Mouse (Mus musculus): ENCODE data around the gene Fuca1. TPM values are rescaled to one million over a fixed set of nuclear protein-coding genes. Genes with fewer than 3 reads are reported as not detected.

Fuca1 gene
- polyA plus RNA-seq, 1 experiment from 2014 or later = 66.6 TPM

DNA sequence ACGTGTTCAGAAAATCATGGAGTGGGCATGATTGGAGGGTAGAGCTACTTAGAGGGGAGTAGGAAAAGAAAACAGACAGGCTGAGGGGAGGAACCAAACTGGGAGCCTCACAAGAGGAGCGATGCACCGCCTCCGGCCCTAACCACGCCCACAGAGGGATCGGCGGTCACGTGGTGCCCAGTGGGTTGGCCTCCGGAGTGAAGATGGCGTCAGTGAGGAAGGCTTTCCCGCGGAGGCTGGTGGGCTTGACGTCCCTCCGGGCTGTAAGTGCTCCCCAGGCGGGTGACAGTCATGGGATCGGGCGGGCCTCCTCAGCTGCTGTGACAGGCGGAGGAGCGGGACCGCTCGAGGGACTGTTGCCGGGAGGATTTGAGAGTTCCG lies 25.7 kb downstream of the Fuca1 start, which contains the start of gene Hmgcl:
Gene Hmgcl, plus strand, starts transcription at position 171 of the 381 bp plus-strand sequence.
- Histone ChIP-seq H3K36me3 (peaks cover 11% of the 10 kb centered on the region), H3K4me2 (peak within 1 kb of the TSS; percentile 81), H3K9ac (peak within 1 kb of the TSS; percentile 80), H3K4me3 (peak within 1 kb of the TSS; percentile 84), H3K27me3 (no peaks in the 10 kb centered on the region), H3K4me1 (peaks cover 15% of the 10 kb centered on the region), H3K9me3 (no peaks in the 10 kb centered on the region), H3K27ac (peak within 1 kb of the TSS; percentile 34; the same call in 1 of the 2 replicates)
- ATAC-seq (ENCODE audit: insufficient number of reproducible peaks, insufficient read depth, low FRiP score, low TSS enrichment, low read depth) = peak; percentile 83; the same call in 1 of the 2 replicates
- 0% methylated on average over 23 of the region's 23 CpGs for WGBS

DNA sequence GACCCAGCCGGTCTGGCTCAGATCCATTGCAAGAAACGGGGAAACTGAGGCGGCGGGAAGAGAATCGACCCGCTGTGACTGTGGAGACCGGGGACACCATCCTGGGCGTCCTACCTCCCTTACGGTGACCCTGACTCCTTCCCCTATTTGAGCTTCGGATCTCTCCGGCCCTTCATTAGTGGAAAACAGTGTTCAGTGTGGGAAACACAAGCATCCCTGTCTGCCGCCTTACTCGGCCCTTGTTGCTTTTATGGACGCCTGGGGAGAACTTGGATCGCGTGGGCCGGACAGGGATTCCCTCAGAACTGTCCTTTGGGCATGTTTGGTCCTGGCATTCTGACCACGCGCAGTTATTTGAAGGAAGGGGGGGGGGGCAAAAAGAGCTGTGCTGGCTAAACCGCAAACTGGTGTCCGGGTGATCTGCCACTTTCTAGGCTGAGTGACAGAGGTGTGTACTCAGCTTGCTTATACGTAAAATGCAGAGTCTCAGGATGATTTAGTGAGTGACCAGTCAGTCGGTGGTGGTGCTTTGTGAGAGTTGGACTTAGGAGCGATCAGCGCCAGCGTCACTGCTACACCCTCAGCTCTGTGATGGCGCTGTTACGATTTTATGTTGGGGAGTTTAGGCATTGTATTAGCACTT lies 26.2 kb downstream of the Fuca1 start:
- H3K9me3 ChIP-seq = no peaks in the 10 kb centered on the region
- H3K4me2 ChIP-seq = peak overlapping the region; percentile 81
- peak overlapping the region; percentile 34; the same call in 1 of the 2 replicates for H3K27ac ChIP-seq
- H3K4me1 ChIP-seq = peaks cover 15% of the 10 kb centered on the region
- peak overlapping the region; percentile 80 for H3K9ac ChIP-seq
- 1% methylated on average over 28 of the region's 28 CpGs for WGBS
- H3K27me3 ChIP-seq = no peaks in the 10 kb centered on the region
- ATAC-seq (ENCODE audit: insufficient number of reproducible peaks, insufficient read depth, low FRiP score, low TSS enrichment, low read depth) = 0 out of 2 replicates have a peak, but pooled peaks have one; percentile 15
- peak overlapping the region; percentile 84 for H3K4me3 ChIP-seq
- peaks cover 15% of the 10 kb centered on the region for H3K36me3 ChIP-seq

DNA sequence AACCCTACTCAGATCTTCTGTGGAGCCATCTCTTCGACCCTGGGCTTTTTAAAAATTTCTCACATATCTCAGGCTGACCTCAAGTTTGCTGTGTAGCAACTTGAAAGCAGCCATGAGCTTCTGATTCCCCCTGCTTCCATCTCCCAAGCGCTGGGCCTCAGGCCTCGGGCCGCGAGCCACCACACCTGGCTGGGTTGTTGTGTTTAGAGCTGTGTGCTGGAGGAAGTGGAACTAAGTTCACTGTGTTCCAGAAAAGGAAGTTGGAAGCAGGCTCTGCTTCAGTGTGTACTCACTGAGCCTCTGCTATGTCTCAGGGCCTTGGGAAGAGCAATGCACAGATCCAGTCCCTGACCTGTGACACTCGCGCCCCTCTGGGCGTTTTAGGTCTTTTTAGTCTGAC lies 27.6 kb downstream of the Fuca1 start:
- Histone ChIP-seq H3K9me3 (no peaks in the 10 kb centered on the region), H3K4me1 (peaks cover 15% of the 10 kb centered on the region), H3K4me2 (no peak overlapping the region), H3K36me3 (peaks cover 27% of the 10 kb centered on the region), H3K27me3 (no peaks in the 10 kb centered on the region), H3K9ac (no peak overlapping the region), H3K27ac (no peak overlapping the region), H3K4me3 (no peak overlapping the region)
- 91% methylated on average over 8 of the region's 8 CpGs for WGBS
- ATAC-seq (ENCODE audit: insufficient number of reproducible peaks, insufficient read depth, low FRiP score, low TSS enrichment, low read depth) = no peak

DNA sequence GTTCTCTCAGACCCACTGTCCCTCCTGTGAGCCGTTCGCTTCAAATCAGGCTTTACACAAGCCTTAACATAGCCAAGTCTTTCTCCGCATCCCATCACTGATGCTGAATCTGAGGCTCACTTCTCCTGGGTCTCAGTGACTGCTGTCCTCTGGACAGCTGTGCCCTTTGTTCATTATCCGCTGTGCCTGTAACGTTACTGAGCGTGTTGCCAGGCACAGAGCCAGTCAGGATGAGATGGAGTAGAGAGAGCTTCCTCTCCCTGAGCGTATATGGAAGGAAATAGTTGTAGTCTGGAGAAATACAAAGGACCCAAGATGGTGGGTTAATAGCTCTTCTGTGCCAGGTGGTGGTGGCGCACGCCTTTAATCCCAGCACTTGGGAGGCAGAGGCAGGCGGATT lies 28.9 kb downstream of the Fuca1 start:
- no peaks in the 10 kb centered on the region for H3K9me3 ChIP-seq
- H3K27me3 ChIP-seq = no peaks in the 10 kb centered on the region
- ATAC-seq (ENCODE audit: insufficient number of reproducible peaks, insufficient read depth, low FRiP score, low TSS enrichment, low read depth) = no peak
- peaks cover 15% of the 10 kb centered on the region for H3K4me1 ChIP-seq
- H3K4me2 ChIP-seq = no peak overlapping the region
- no peak overlapping the region for H3K4me3 ChIP-seq
- H3K27ac ChIP-seq = no peak overlapping the region
- H3K36me3 ChIP-seq = peaks cover 33% of the 10 kb centered on the region
- 89% methylated on average over 10 of the region's 10 CpGs for WGBS
- H3K9ac ChIP-seq = no peak overlapping the region

DNA sequence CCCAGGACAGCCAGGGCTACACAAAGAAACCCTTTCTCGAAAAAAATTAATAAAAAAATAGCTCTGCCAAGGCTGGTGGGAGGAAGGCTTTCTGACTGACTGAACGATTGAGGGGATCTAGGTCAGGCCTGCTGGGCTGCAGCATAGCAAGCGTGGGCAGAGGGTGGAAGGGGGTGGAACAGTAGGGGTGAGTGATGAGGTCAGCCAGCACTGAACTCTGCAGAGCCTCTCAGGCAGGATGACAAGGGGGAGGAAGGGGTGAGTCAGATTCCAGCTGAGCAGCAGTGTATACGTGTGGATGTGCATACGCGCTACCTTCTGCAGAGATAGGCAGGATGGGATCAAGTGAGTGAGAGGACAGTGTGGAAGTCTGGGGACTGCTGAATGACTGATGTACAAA lies 29.4 kb downstream of the Fuca1 start:
- Histone ChIP-seq H3K4me1 (peaks cover 15% of the 10 kb centered on the region), H3K9ac (no peak overlapping the region), H3K36me3 (peaks cover 36% of the 10 kb centered on the region), H3K4me3 (no peak overlapping the region), H3K9me3 (no peaks in the 10 kb centered on the region), H3K27ac (no peak overlapping the region), H3K4me2 (no peak overlapping the region), H3K27me3 (no peaks in the 10 kb centered on the region)
- no peak for ATAC-seq (ENCODE audit: insufficient number of reproducible peaks, insufficient read depth, low FRiP score, low TSS enrichment, low read depth)
- WGBS = 67% methylated on average over 6 of the region's 6 CpGs

DNA sequence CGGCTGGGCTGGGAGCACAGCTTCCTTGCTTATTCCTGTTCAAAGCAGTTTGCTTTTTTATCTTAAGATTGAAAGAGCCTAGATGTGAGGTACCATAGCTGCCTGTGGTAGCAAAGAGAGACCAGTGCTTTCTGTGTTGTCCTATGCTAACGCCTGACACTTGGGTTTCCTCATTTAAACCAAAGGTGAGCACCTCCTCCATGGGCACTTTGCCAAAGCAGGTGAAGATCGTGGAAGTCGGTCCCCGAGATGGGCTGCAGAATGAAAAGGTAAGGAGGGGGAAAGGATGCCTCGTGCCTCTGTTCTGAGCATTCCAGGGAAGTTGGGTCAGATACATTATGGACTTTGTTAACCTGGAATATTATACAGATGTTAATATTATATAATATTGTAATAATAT lies 29.8 kb downstream of the Fuca1 start:
- Histone ChIP-seq H3K4me1 (peaks cover 15% of the 10 kb centered on the region), H3K4me2 (no peak overlapping the region), H3K27me3 (no peaks in the 10 kb centered on the region), H3K27ac (no peak overlapping the region), H3K9ac (no peak overlapping the region), H3K36me3 (peaks cover 38% of the 10 kb centered on the region), H3K4me3 (no peak overlapping the region), H3K9me3 (no peaks in the 10 kb centered on the region)
- WGBS = 84% methylated on average over 6 of the region's 6 CpGs
- ATAC-seq (ENCODE audit: insufficient number of reproducible peaks, insufficient read depth, low FRiP score, low TSS enrichment, low read depth) = no peak

DNA sequence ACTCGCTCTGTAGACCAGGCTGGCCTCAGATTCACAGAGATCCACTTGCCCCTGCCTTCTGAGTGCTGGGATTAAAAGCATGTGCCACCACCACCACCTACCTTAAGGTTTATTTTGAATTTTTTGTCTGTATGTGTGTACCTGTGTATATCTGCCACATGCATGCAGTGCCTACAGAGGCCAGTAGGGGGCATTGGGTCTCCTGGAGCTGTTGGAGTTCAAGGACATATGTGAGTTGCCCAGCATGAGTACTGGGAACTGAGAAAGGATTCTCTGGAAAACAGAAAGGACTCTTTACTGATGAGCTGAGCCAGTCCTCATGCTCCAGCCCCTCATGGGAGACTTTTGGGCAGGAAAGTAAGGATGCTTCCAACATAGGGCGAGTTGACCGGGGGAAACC lies 31.0 kb downstream of the Fuca1 start:
- no peak overlapping the region for H3K4me3 ChIP-seq
- no peaks in the 10 kb centered on the region for H3K9me3 ChIP-seq
- H3K9ac ChIP-seq = no peak overlapping the region
- no peak overlapping the region for H3K27ac ChIP-seq
- ATAC-seq (ENCODE audit: insufficient number of reproducible peaks, insufficient read depth, low FRiP score, low TSS enrichment, low read depth) = no peak
- H3K4me2 ChIP-seq = no peak overlapping the region
- H3K4me1 ChIP-seq = peaks cover 11% of the 10 kb centered on the region
- 94% methylated on average over 3 of the region's 3 CpGs for WGBS
- H3K36me3 ChIP-seq = peaks cover 47% of the 10 kb centered on the region
- no peaks in the 10 kb centered on the region for H3K27me3 ChIP-seq

DNA sequence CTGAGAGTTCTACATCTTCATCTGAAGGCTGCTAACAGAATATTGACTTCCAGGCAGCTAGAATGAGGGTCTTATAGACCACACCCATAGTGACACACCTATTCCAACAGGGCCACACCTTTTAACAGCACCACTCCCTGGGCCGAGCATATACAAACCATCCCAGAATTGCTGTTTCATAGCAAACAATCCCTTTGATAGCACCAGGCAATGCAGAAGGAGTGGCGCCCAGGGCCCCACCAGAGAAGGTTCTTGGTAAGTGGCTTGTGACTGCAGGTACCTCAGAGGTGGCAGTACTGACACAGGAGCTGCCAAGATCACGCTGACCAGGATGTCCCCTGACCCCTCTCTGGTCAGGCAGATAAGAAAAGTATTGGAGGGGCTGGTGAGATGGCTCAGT lies 32.6 kb downstream of the Fuca1 start:
- Histone ChIP-seq H3K4me1 (peaks cover 1% of the 10 kb centered on the region), H3K9me3 (no peaks in the 10 kb centered on the region), H3K4me3 (no peak overlapping the region), H3K9ac (no peak overlapping the region), H3K27me3 (no peaks in the 10 kb centered on the region), H3K27ac (no peak overlapping the region), H3K4me2 (no peak overlapping the region), H3K36me3 (peaks cover 61% of the 10 kb centered on the region)
- ATAC-seq (ENCODE audit: insufficient number of reproducible peaks, insufficient read depth, low FRiP score, low TSS enrichment, low read depth) = no peak
- WGBS = 88% methylated on average over 3 of the region's 3 CpGs

DNA sequence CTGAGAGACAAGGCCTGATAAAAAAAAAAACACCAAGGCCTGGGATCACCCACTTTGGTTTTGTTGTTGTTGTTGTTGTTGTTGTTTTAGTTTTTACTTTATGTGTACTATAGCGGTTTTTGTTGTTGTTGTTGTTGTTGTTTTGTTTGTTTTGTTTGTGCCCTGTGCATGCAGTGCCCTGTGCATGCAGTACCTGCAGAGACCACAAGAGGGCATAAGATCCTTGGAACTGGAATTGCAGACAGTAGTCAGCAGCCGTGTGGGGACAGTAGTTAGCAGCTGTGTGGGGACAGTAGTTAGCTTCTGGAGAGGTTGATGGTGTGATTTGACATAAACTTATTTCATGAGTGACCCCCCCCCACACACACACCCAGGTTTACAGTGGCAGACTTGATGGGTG lies 33.7 kb downstream of the Fuca1 start:
- Histone ChIP-seq H3K4me3 (no peak overlapping the region), H3K9ac (no peak overlapping the region), H3K27ac (no peak overlapping the region), H3K4me1 (no peaks in the 10 kb centered on the region), H3K4me2 (no peak overlapping the region), H3K27me3 (no peaks in the 10 kb centered on the region), H3K36me3 (peaks cover 67% of the 10 kb centered on the region), H3K9me3 (no peaks in the 10 kb centered on the region)
- WGBS = 6% methylated on average over 2 of the region's 2 CpGs
- no peak for ATAC-seq (ENCODE audit: insufficient number of reproducible peaks, insufficient read depth, low FRiP score, low TSS enrichment, low read depth)

DNA sequence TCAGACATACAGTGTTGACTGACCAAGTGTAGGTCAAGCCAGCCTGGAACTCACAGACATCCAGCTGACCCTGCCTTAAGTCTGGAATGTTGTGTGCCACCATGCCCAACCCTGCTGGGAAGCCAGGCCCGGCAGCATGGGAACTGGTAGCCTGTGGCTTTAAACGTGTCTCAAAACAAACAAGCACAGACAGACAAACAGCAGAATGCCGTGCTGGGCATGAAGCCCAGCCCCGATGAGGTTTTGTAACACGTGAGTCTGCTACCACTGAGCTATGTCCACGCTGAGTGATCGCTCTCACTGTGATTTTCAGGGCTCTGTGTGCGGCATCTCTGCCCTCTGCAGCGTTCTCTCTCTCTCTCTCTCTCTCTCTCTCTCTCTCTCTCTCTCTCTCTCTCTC lies 35.4 kb downstream of the Fuca1 start:
- no peak for ATAC-seq (ENCODE audit: insufficient number of reproducible peaks, insufficient read depth, low FRiP score, low TSS enrichment, low read depth)
- no peak overlapping the region for H3K4me2 ChIP-seq
- H3K9ac ChIP-seq = no peak overlapping the region
- H3K9me3 ChIP-seq = no peaks in the 10 kb centered on the region
- peaks cover 80% of the 10 kb centered on the region for H3K36me3 ChIP-seq
- no peaks in the 10 kb centered on the region for H3K27me3 ChIP-seq
- no peak overlapping the region for H3K4me3 ChIP-seq
- H3K4me1 ChIP-seq = no peaks in the 10 kb centered on the region
- 87% methylated on average over 9 of the region's 9 CpGs for WGBS
- H3K27ac ChIP-seq = no peak overlapping the region

DNA sequence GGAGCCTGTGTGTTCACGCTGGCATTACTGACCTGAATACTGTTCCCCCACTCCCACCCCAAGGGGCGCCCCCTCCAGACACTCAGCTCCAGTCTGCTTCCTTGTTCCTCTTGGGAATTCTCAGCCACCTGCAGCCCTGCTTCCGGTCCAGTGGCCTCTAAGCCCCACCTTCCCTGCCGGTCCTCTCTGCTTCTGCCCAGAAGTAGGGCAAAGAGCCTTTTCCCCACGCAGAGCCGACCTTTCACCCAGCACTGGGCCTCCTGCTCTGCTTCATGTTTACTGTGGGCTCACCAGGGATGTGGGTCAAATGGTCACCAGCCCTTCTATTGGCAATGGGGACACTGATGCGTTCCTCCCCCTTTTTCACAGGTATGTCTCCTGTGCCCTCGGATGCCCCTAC lies 37.8 kb downstream of the Fuca1 start:
- no peak overlapping the region for H3K27ac ChIP-seq
- H3K27me3 ChIP-seq = no peaks in the 10 kb centered on the region
- no peak for ATAC-seq (ENCODE audit: insufficient number of reproducible peaks, insufficient read depth, low FRiP score, low TSS enrichment, low read depth)
- H3K9me3 ChIP-seq = no peaks in the 10 kb centered on the region
- no peak overlapping the region for H3K4me2 ChIP-seq
- WGBS = 62% methylated on average over 8 of the region's 8 CpGs
- peaks cover 3% of the 10 kb centered on the region; the same call in 1 of the 2 replicates for H3K4me1 ChIP-seq
- no peak overlapping the region for H3K9ac ChIP-seq
- no peak overlapping the region for H3K4me3 ChIP-seq
- H3K36me3 ChIP-seq = peaks cover 69% of the 10 kb centered on the region

DNA sequence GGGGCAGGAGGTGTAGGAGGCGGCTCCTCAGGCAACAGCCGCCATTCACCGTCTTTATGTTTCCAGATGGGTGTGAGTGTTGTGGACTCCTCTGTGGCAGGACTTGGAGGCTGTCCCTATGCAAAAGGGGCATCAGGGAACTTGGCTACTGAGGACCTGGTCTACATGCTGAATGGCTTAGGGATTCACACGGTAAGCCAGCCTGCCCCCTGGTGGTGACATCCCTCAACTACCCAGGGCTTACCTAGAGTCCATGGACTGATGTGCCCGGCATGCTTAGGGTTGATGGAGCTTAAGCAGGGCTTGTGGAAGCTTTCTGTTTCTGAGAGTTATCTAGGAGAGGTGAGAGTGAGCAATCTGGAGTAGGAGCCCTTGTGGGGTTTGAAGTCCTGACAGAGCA lies 40.2 kb downstream of the Fuca1 start:
- Histone ChIP-seq H3K36me3 (peaks cover 59% of the 10 kb centered on the region), H3K27me3 (no peaks in the 10 kb centered on the region), H3K4me3 (no peak overlapping the region), H3K4me2 (no peak overlapping the region), H3K9me3 (no peaks in the 10 kb centered on the region), H3K27ac (no peak overlapping the region), H3K9ac (no peak overlapping the region), H3K4me1 (peaks cover 17% of the 10 kb centered on the region)
- WGBS = 20% methylated on average over 5 of the region's 5 CpGs
- ATAC-seq (ENCODE audit: insufficient number of reproducible peaks, insufficient read depth, low FRiP score, low TSS enrichment, low read depth) = no peak

Measured in embryonic facial prominence, embryonic 13.5 days (tissue).